Mouse (Mus musculus): Measurements from ENCODE around the gene Map3k1. TPM values are rescaled to one million over a fixed set of nuclear protein-coding genes. Genes with fewer than 3 reads are reported as not detected.

The Map3k1 gene
- polyA plus RNA-seq, 1 experiment from 2014 or later = 30.3 TPM

GRCm38 (mm10) chr13:111788882-111789281, 19.9 kb downstream of the Map3k1 start:
- no peaks in the 10 kb centered on the region for H3K9me3 ChIP-seq (replicated peaks; ENCODE audit: low read length)
- H3K27me3 ChIP-seq (ENCODE audit: insufficient read depth, low read length) = no peaks in the 10 kb centered on the region
- no peaks in the 10 kb centered on the region for H3K36me3 ChIP-seq (ENCODE audit: insufficient read depth, low read length)
- TF ChIP-seq CTCF (IDR thresholded peaks at IDR 0.05; ENCODE audit: low read depth) = no peak
- H3K9ac ChIP-seq (ENCODE audit: low read depth, low read length) = no peak overlapping the region
- H3K27ac ChIP-seq = peak overlapping the region; percentile 57
- WGBS = 39% methylated on average over 9 of the region's 9 CpGs
- H3K4me3 ChIP-seq (replicated peaks; ENCODE audit: low read depth, low read length) = no peak overlapping the region
- peaks cover 55% of the 10 kb centered on the region for H3K4me1 ChIP-seq (replicated peaks; ENCODE audit: insufficient read depth, low read length)
- H3K4me2 ChIP-seq (ENCODE audit: low read length) = peak overlapping the region; percentile 35
- ATAC-seq (replicated peaks; ENCODE audit: low FRiP score, low read depth) = no peak
- DNase-seq (ENCODE audit: low spot score) = peak; percentile 65

DNA sequence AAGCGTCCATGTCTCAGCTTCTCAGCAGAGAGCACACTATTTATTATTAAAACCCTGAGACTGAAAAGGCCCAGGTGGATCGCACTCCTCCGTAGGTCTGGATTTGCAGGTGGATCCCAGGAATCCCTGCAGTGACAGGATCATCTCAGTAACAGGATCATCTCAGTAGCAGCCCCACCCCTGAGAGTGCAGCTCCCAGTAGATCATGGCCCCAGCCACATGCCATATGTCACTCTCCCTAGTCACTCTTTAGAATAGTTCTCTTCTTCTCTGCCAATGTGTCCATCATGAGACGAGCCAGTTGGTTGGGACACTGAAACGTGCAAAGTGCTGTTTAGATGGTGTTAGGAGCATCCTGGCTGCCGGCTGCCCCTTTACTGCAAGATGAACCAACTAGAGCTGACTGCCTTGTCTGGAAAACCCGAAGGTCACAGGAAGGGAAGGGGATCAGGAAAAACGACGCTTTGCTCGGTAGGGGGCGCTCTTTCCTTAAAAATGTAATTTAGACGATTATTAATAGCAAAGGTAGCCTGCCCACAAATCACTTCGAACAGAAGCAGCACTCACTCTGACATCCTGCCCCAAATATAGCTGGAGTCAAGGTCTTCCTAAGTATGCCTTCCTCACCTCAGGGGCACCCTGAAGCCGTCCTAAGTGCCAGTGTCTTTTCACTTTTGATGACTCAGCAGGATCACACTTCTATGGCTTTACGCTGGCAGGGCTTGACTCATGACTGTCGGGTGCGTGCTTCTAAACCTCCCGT, 20.8 kb downstream of the Map3k1 start:
- 22% methylated on average over 18 of the region's 18 CpGs for WGBS
- peak; percentile 83 for TF ChIP-seq CTCF (IDR thresholded peaks at IDR 0.05; ENCODE audit: low read depth)
- H3K4me2 ChIP-seq (ENCODE audit: low read length) = peak overlapping the region; percentile 35
- no peaks in the 10 kb centered on the region for H3K36me3 ChIP-seq (ENCODE audit: insufficient read depth, low read length)
- no peaks in the 10 kb centered on the region for H3K9me3 ChIP-seq (replicated peaks; ENCODE audit: low read length)
- H3K4me3 ChIP-seq (replicated peaks; ENCODE audit: low read depth, low read length) = no peak overlapping the region
- ATAC-seq (replicated peaks; ENCODE audit: low FRiP score, low read depth) (peak; percentile 30), DNase-seq (ENCODE audit: low spot score) (peak; percentile 91)
- no peak overlapping the region for H3K9ac ChIP-seq (ENCODE audit: low read depth, low read length)
- H3K27me3 ChIP-seq (ENCODE audit: insufficient read depth, low read length) = no peaks in the 10 kb centered on the region
- peaks cover 50% of the 10 kb centered on the region for H3K4me1 ChIP-seq (replicated peaks; ENCODE audit: insufficient read depth, low read length)
- H3K27ac ChIP-seq = peak overlapping the region; percentile 57

GRCm38 (mm10) chr13:111786584-111786983, 22.2 kb downstream of the Map3k1 start:
- Histone ChIP-seq H3K4me1 (replicated peaks; ENCODE audit: insufficient read depth, low read length) (peaks cover 36% of the 10 kb centered on the region), H3K9me3 (replicated peaks; ENCODE audit: low read length) (no peaks in the 10 kb centered on the region), H3K4me3 (replicated peaks; ENCODE audit: low read depth, low read length) (no peak overlapping the region), H3K36me3 (ENCODE audit: insufficient read depth, low read length) (0 out of 2 replicates have a peak, but pooled peaks cover 3% of the 10 kb centered on the region), H3K27me3 (ENCODE audit: insufficient read depth, low read length) (no peaks in the 10 kb centered on the region), H3K4me2 (ENCODE audit: low read length) (no peak overlapping the region), H3K9ac (ENCODE audit: low read depth, low read length) (no peak overlapping the region), H3K27ac (no peak overlapping the region)
- DNase-seq (ENCODE audit: low spot score) = no peak
- no peak for TF ChIP-seq CTCF (IDR thresholded peaks at IDR 0.05; ENCODE audit: low read depth)
- WGBS = 91% methylated on average over 7 of the region's 7 CpGs
- no peak for ATAC-seq (replicated peaks; ENCODE audit: low FRiP score, low read depth)

GRCm38 (mm10) chr13:111783451-111783850, 25.3 kb downstream of the Map3k1 start:
- H3K9me3 ChIP-seq (replicated peaks; ENCODE audit: low read length) = no peaks in the 10 kb centered on the region
- no peak overlapping the region for H3K9ac ChIP-seq (ENCODE audit: low read depth, low read length)
- no peak overlapping the region for H3K4me2 ChIP-seq (ENCODE audit: low read length)
- no peaks in the 10 kb centered on the region for H3K27me3 ChIP-seq (ENCODE audit: insufficient read depth, low read length)
- H3K4me3 ChIP-seq (replicated peaks; ENCODE audit: low read depth, low read length) = no peak overlapping the region
- H3K4me1 ChIP-seq (replicated peaks; ENCODE audit: insufficient read depth, low read length) = peaks cover 19% of the 10 kb centered on the region
- WGBS = 63% methylated on average over 8 of the region's 8 CpGs
- 0 out of 2 replicates have a peak, but pooled peaks cover 3% of the 10 kb centered on the region for H3K36me3 ChIP-seq (ENCODE audit: insufficient read depth, low read length)
- ATAC-seq (replicated peaks; ENCODE audit: low FRiP score, low read depth) (no peak), DNase-seq (ENCODE audit: low spot score) (no peak)
- H3K27ac ChIP-seq = no peak overlapping the region
- TF ChIP-seq CTCF (IDR thresholded peaks at IDR 0.05; ENCODE audit: low read depth) = no peak

GRCm38 (mm10) chr13:111779471-111779870, 29.3 kb downstream of the Map3k1 start:
- no peak for TF ChIP-seq CTCF (IDR thresholded peaks at IDR 0.05; ENCODE audit: low read depth)
- no peak overlapping the region for H3K4me3 ChIP-seq (replicated peaks; ENCODE audit: low read depth, low read length)
- H3K27ac ChIP-seq = no peak overlapping the region
- no peaks in the 10 kb centered on the region for H3K27me3 ChIP-seq (ENCODE audit: insufficient read depth, low read length)
- ATAC-seq (replicated peaks; ENCODE audit: low FRiP score, low read depth) = no peak
- peaks cover 19% of the 10 kb centered on the region for H3K4me1 ChIP-seq (replicated peaks; ENCODE audit: insufficient read depth, low read length)
- no peak overlapping the region for H3K4me2 ChIP-seq (ENCODE audit: low read length)
- peaks cover 6% of the 10 kb centered on the region; the same call in 1 of the 2 replicates for H3K36me3 ChIP-seq (ENCODE audit: insufficient read depth, low read length)
- DNase-seq (ENCODE audit: low spot score) = no peak
- H3K9ac ChIP-seq (ENCODE audit: low read depth, low read length) = no peak overlapping the region
- H3K9me3 ChIP-seq (replicated peaks; ENCODE audit: low read length) = no peaks in the 10 kb centered on the region
- WGBS = 67% methylated on average over 5 of the region's 5 CpGs

GRCm38 (mm10) chr13:111778606-111779005, 30.2 kb downstream of the Map3k1 start:
- TF ChIP-seq CTCF (IDR thresholded peaks at IDR 0.05; ENCODE audit: low read depth) = no peak
- Histone ChIP-seq H3K27ac (no peak overlapping the region), H3K4me2 (ENCODE audit: low read length) (no peak overlapping the region), H3K4me1 (replicated peaks; ENCODE audit: insufficient read depth, low read length) (peaks cover 19% of the 10 kb centered on the region), H3K4me3 (replicated peaks; ENCODE audit: low read depth, low read length) (no peak overlapping the region), H3K27me3 (ENCODE audit: insufficient read depth, low read length) (no peaks in the 10 kb centered on the region), H3K9me3 (replicated peaks; ENCODE audit: low read length) (no peaks in the 10 kb centered on the region), H3K36me3 (ENCODE audit: insufficient read depth, low read length) (peaks cover 10% of the 10 kb centered on the region), H3K9ac (ENCODE audit: low read depth, low read length) (no peak overlapping the region)
- ATAC-seq (replicated peaks; ENCODE audit: low FRiP score, low read depth) (no peak), DNase-seq (ENCODE audit: low spot score) (no peak)
- 63% methylated on average over 6 of the region's 6 CpGs for WGBS
